Mouse (Mus musculus) midbrain, postnatal 0 days (tissue): Measurements from ENCODE around the gene Gm4756. TPM values are rescaled to one million over a fixed set of nuclear protein-coding genes. Genes with fewer than 3 reads are reported as not detected.
A peak's percentile ranks its signal among the peaks of the same experiment; 100 is the strongest.

ENCODE experiments used
- ATAC-seq: fragments of 200-750 bp; cut with Nextera tagmentation; 2 replicates; pipeline ENCODE4 v1.8.0; 2017; ENCODE audit warnings: moderate number of reproducible peaks, mild to moderate bottlenecking, moderate TSS enrichment, moderate library complexity; ENCODE audit not compliant: low FRiP score
- DNase-seq: peaks from one replicate; pipeline ENCODE4 v3.0.0-alpha.2; 2015; ENCODE audit warnings: low spot score
- H3K27ac ChIP-seq: fragments of 300-500 bp; sonication (generic); 2 replicates; pipeline ENCODE4 v1.5.1; 2014; ENCODE audit warnings: low read depth, mild to moderate bottlenecking, low read length, mixed read lengths
- H3K27me3 ChIP-seq: fragments of 300-500 bp; sonication (generic); 2 replicates; pipeline ENCODE4 v1.6.1; 2014; ENCODE audit warnings: low read length, control low read depth, mixed read lengths; ENCODE audit not compliant: insufficient read depth
- H3K36me3 ChIP-seq: fragments of 300-500 bp; sonication (generic); 2 replicates; pipeline ENCODE4 v1.6.1; 2014; ENCODE audit warnings: low read length, control low read depth, mixed read lengths; ENCODE audit not compliant: insufficient read depth
- H3K4me1 ChIP-seq: fragments of 300-500 bp; sonication (generic); 2 replicates; pipeline ENCODE4 v1.6.1; 2014; ENCODE audit warnings: mild to moderate bottlenecking, control low read depth, antibody characterized with exemption, low read length, mixed read lengths; ENCODE audit not compliant: insufficient read depth
- H3K4me2 ChIP-seq: fragments of 300-500 bp; sonication (generic); 2 replicates; pipeline ENCODE4 v1.6.1; 2014; ENCODE audit warnings: low read depth, mild to moderate bottlenecking, low read length, mixed read lengths; ENCODE audit not compliant: poor library complexity, severe bottlenecking
- H3K4me3 ChIP-seq: fragments of 300-500 bp; sonication (generic); 2 replicates; pipeline ENCODE4 v1.5.1; 2014; ENCODE audit warnings: low read depth, mild to moderate bottlenecking, low read length, moderate library complexity
- H3K9ac ChIP-seq: fragments of 300-500 bp; sonication (generic); replicated peaks from 2 replicates; pipeline ENCODE4 v1.6.1; 2014; ENCODE audit warnings: mild to moderate bottlenecking, low read length, moderate library complexity, mixed read lengths; ENCODE audit not compliant: poor library complexity, severe bottlenecking
- H3K9me3 ChIP-seq: fragments of 300-500 bp; sonication (generic); 2 replicates; pipeline ENCODE4 v1.6.1; 2016; ENCODE audit warnings: low read length, control low read depth
- CTCF ChIP-seq: IDR thresholded peaks from 2 replicates; pipeline ENCODE4 v1.5.1; 2016; ENCODE audit warnings: antibody characterized with exemption, mild to moderate bottlenecking
- WGBS: fragments of 180-500 bp; shearing (Covaris S2); extraction: QIAGEN DNeasy Blood & Tissue Kit; methylation state at CpG from one replicate; pipeline ENCODE4 v1.1.7; 2014; 5-methylcytosine and 5-hydroxymethylcytosine counted together
- polyA plus RNA-seq: library from polyadenylated mRNA; unstranded; fragments of >200 nt; fragmentation: Nextera tagmentation; extraction: Ambion mirVana; gene quantifications from 2 replicates; pipeline ENCODE4 v1.2.1, GENCODE M21; 2015
- total RNA-seq: library from RNA; depleted of rRNA; stranded (reverse); fragments of >200 nt; gene quantifications from 2 replicates; pipeline ENCODE4 v1.2.3, GENCODE M21; 2014

Gene Gm4756
- total and polyA plus RNA-seq, 2 experiments from 2014 or later, result not detected

DNA sequence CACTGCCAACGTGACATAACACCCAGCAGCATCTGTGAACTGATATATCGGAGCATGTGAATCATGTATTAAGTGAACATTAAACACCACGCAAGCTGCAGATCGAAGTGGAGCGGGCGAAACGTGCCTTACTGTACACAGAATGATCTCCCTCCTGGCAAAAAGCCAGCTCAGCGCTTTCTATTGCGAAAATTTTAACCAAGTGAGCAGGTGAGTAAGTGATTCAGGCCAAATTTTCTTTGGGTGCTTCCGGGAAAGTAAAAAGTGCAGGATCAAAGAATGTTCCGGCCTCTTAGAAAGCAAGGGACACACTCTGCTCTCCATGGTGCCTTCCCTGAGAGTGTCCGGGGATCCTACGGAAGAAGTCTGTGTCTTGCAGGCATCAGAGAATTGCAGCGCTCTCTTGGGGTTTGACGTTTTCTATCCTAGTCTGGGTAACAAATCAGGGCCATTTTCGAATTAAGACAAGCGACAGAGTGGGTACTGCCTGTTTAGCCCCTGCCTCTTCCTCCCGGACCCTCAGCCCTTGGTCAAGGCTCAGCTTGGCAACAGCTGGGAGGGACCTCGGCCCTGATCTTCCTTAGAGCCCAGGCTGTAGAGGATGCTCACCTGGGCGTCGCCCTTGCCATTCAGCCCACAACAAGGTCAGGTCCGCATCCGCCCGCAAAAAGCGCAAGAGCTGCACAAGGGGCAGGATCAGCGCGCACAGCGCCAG lies 14.7 kb upstream of the Gm4756 start:
- H3K36me3 ChIP-seq, result no peaks in the 10 kb centered on the region
- H3K4me1 ChIP-seq, result peaks cover 4% of the 10 kb centered on the region; the same call in 1 of the 2 replicates
- H3K9me3 ChIP-seq, result no peaks in the 10 kb centered on the region
- ATAC-seq (peak; percentile 31; the same call in 1 of the 2 replicates), DNase-seq (peak; percentile 54)
- peak overlapping the region; percentile 47 for H3K27ac ChIP-seq
- TF ChIP-seq CTCF, result no peak
- peak overlapping the region; percentile 63 for H3K4me3 ChIP-seq
- H3K9ac ChIP-seq, result peak overlapping the region; percentile 65
- H3K27me3 ChIP-seq, result no peaks in the 10 kb centered on the region
- WGBS, result 5% methylated on average over 28 of the region's 28 CpGs
- H3K4me2 ChIP-seq, result peak overlapping the region; percentile 92

GRCm38 (mm10) chr12:72655775-72656174 lies 6.3 kb upstream of the Gm4756 start:
- Histone ChIP-seq H3K4me2 (no peak overlapping the region), H3K36me3 (no peaks in the 10 kb centered on the region), H3K9me3 (no peaks in the 10 kb centered on the region), H3K4me1 (no peaks in the 10 kb centered on the region), H3K4me3 (no peak overlapping the region), H3K27me3 (no peaks in the 10 kb centered on the region), H3K27ac (no peak overlapping the region), H3K9ac (no peak overlapping the region)
- ATAC-seq, result no peak
- no peak for DNase-seq
- WGBS, result 93% methylated on average over 16 of the region's 16 CpGs
- no peak for TF ChIP-seq CTCF

DNA sequence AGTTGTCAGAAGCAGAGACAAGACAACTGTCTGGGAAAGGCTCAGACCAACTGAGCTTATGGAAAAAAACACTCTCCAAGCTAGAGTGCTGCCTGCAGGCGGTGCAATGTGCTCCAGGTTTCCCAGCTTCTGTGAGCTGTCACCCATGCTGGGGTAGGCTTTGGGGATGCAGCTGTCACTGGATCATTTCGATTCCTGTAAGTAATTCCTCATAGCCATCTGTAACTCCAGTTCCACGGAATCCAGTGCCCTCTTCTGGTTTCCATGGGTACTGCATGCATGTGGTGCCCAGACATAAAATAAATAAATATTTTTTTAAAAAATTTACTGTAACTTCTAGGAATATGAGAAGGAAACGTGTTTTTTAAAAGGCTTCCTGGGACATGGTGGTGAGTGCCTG lies 5.2 kb upstream of the Gm4756 start:
- Histone ChIP-seq H3K9ac (no peak overlapping the region), H3K9me3 (no peaks in the 10 kb centered on the region), H3K27ac (no peak overlapping the region), H3K4me1 (no peaks in the 10 kb centered on the region), H3K4me3 (no peak overlapping the region), H3K4me2 (no peak overlapping the region), H3K36me3 (no peaks in the 10 kb centered on the region), H3K27me3 (no peaks in the 10 kb centered on the region)
- peak; percentile 78 for DNase-seq
- WGBS, result 13% methylated on average over 4 of the region's 4 CpGs
- ATAC-seq, result no peak
- TF ChIP-seq CTCF, result peak; percentile 91

- H3K4me3 ChIP-seq, result no peak overlapping the region
- 0 out of 2 replicates have a peak, but pooled peaks cover 4% of the 10 kb centered on the region for H3K9me3 ChIP-seq
- H3K36me3 ChIP-seq, result no peaks in the 10 kb centered on the region
- H3K27me3 ChIP-seq, result no peaks in the 10 kb centered on the region
- H3K9ac ChIP-seq, result no peak overlapping the region
- no peak overlapping the region for H3K4me2 ChIP-seq
- no peak for TF ChIP-seq CTCF
- no peak overlapping the region for H3K27ac ChIP-seq
- 96% methylated on average over 14 of the region's 14 CpGs for WGBS
- ATAC-seq, result no peak
- DNase-seq, result no peak
- H3K4me1 ChIP-seq, result no peaks in the 10 kb centered on the region
These were observed 540 bp downstream of the Gm4756 start for GRCm38 (mm10) chr12:72648921-72649320.

- Histone ChIP-seq H3K9me3 (no peaks in the 10 kb centered on the region), H3K9ac (no peak overlapping the region), H3K4me3 (no peak overlapping the region), H3K4me2 (no peak overlapping the region), H3K27ac (no peak overlapping the region), H3K4me1 (no peaks in the 10 kb centered on the region), H3K36me3 (no peaks in the 10 kb centered on the region), H3K27me3 (no peaks in the 10 kb centered on the region)
- no peak for TF ChIP-seq CTCF
- DNase-seq (no peak), ATAC-seq (no peak)
- 87% methylated on average over 3 of the region's 3 CpGs for WGBS
These were observed 11.4 kb downstream of the Gm4756 start for GRCm38 (mm10) chr12:72638025-72638424.

DNA sequence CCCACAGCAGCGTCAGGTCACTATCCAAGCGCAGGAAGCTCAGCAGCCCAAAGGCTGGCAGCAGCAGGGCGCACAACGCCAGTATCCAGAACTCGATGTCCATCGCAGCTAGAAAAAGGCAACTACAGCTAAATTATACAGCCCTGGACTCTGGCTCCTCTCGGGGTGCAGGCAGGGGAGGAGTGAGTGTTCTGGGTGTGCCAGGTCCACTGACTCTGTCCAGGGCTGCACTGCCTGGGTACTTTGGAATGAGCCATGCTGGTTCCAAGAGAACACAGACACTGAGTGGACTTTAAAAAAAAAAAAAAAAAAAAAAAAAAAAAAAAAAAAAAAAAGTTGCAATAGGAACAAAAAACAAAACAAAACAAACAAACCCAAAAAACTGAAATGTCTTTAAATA lies 20.7 kb downstream of the Gm4756 start:
- Histone ChIP-seq H3K4me2 (no peak overlapping the region), H3K36me3 (no peaks in the 10 kb centered on the region), H3K27me3 (no peaks in the 10 kb centered on the region), H3K4me3 (no peak overlapping the region), H3K9ac (no peak overlapping the region), H3K4me1 (no peaks in the 10 kb centered on the region), H3K9me3 (no peaks in the 10 kb centered on the region), H3K27ac (no peak overlapping the region)
- 96% methylated on average over 7 of the region's 7 CpGs for WGBS
- ATAC-seq (no peak), DNase-seq (no peak)
- no peak for TF ChIP-seq CTCF
